Mouse (Mus musculus) liver, embryonic 12.5 days (tissue): Measurements from ENCODE around the gene Igf2bp1. TPM values are rescaled to one million over a fixed set of nuclear protein-coding genes. Genes with fewer than 3 reads are reported as not detected.
"Not testable (repeated sequence)": the region's sequence is repeated elsewhere in the genome, so short reads cannot be mapped to it uniquely, and the experiment has no call there.

Experiments
- ATAC-seq: fragments of 200-750 bp; cut with Nextera tagmentation; 2 replicates; pipeline ENCODE4 v1.8.0; 2017; ENCODE audit warnings: moderate number of reproducible peaks, mild to moderate bottlenecking, moderate library complexity
- H3K27ac ChIP-seq: fragments of 300-500 bp; sonication (generic); 2 replicates; pipeline ENCODE4 v1.5.1; 2016; ENCODE audit warnings: mild to moderate bottlenecking
- H3K27me3 ChIP-seq: fragments of 300-500 bp; sonication (generic); replicated peaks from 2 replicates; pipeline ENCODE4 v1.6.1; 2016; ENCODE audit warnings: mild to moderate bottlenecking, moderate library complexity
- H3K36me3 ChIP-seq: fragments of 300-500 bp; sonication (generic); 2 replicates; pipeline ENCODE4 v1.6.1; 2016; ENCODE audit warnings: mild to moderate bottlenecking, moderate library complexity
- H3K4me1 ChIP-seq: fragments of 300-500 bp; sonication (generic); 2 replicates; pipeline ENCODE4 v1.6.1; 2016
- H3K4me2 ChIP-seq: fragments of 300-500 bp; sonication (generic); 2 replicates; pipeline ENCODE4 v1.6.1; 2016; ENCODE audit warnings: mild to moderate bottlenecking, moderate library complexity
- H3K4me3 ChIP-seq: fragments of 300-500 bp; sonication (generic); 2 replicates; pipeline ENCODE4 v1.5.1; 2016; ENCODE audit warnings: mild to moderate bottlenecking, moderate library complexity
- H3K9ac ChIP-seq: fragments of 300-500 bp; sonication (generic); 2 replicates; pipeline ENCODE4 v1.6.1; 2016; ENCODE audit warnings: mild to moderate bottlenecking, moderate library complexity
- H3K9me3 ChIP-seq: fragments of 300-500 bp; sonication (generic); replicated peaks from 2 replicates; pipeline ENCODE4 v1.6.1; 2016; ENCODE audit warnings: mild to moderate bottlenecking, moderate library complexity
- WGBS: fragments of 180-500 bp; shearing (Covaris S2); methylation state at CpG from one replicate; pipeline ENCODE4 v1.1.7; 2016; ENCODE audit not compliant: insufficient replicate concordance; 5-methylcytosine and 5-hydroxymethylcytosine counted together
- polyA plus RNA-seq: library from polyadenylated mRNA; unstranded; fragments of >200 nt; fragmentation: Nextera tagmentation; extraction: Ambion mirVana; gene quantifications from 2 replicates; pipeline ENCODE4 v1.2.1, GENCODE M21; 2016

The Igf2bp1 gene
- polyA plus RNA-seq, 1 experiment from 2014 or later: 38.3 TPM

- WGBS: 66% methylated on average over 13 of the region's 13 CpGs
- H3K36me3 ChIP-seq: no peaks in the 10 kb centered on the region
- H3K4me1 ChIP-seq: no peaks in the 10 kb centered on the region
- no peak overlapping the region for H3K27ac ChIP-seq
- H3K9ac ChIP-seq: no peak overlapping the region
- no peak overlapping the region for H3K4me2 ChIP-seq
- no peak overlapping the region for H3K4me3 ChIP-seq
- ATAC-seq: no peak
- no peaks in the 10 kb centered on the region for H3K9me3 ChIP-seq
- H3K27me3 ChIP-seq: 0 out of 2 replicates have a peak, but pooled peaks cover 7% of the 10 kb centered on the region
These were observed 59.8 kb downstream of the Igf2bp1 start for GRCm38 (mm10) chr11:95945838-95946472.

- Histone ChIP-seq H3K27me3 (peaks cover 20% of the 10 kb centered on the region), H3K4me3 (no peak overlapping the region), H3K27ac (no peak overlapping the region), H3K9me3 (no peaks in the 10 kb centered on the region), H3K36me3 (no peaks in the 10 kb centered on the region), H3K4me2 (no peak overlapping the region), H3K9ac (no peak overlapping the region), H3K4me1 (no peaks in the 10 kb centered on the region)
- 36% methylated on average over 11 of the region's 11 CpGs for WGBS
- no peak for ATAC-seq
These were observed 65.8 kb downstream of the Igf2bp1 start for GRCm38 (mm10) chr11:95939828-95940507.

GRCm38 (mm10) chr11:95936409-95936808 is 69.3 kb downstream of the Igf2bp1 start:
- no peaks in the 10 kb centered on the region for H3K36me3 ChIP-seq
- peaks cover 20% of the 10 kb centered on the region for H3K27me3 ChIP-seq
- no peaks in the 10 kb centered on the region for H3K9me3 ChIP-seq
- no peak overlapping the region for H3K4me2 ChIP-seq
- 74% methylated on average over 6 of the region's 6 CpGs for WGBS
- ATAC-seq: no peak
- no peaks in the 10 kb centered on the region for H3K4me1 ChIP-seq
- H3K27ac ChIP-seq: no peak overlapping the region
- H3K4me3 ChIP-seq: no peak overlapping the region
- H3K9ac ChIP-seq: no peak overlapping the region

GRCm38 (mm10) chr11:95932168-95932567 is 73.6 kb downstream of the Igf2bp1 start:
- not testable (repeated sequence) for H3K27ac ChIP-seq, H3K4me3 ChIP-seq, ATAC-seq, H3K36me3 ChIP-seq, H3K4me1 ChIP-seq, H3K9me3 ChIP-seq, H3K9ac ChIP-seq, H3K27me3 ChIP-seq, H3K4me2 ChIP-seq
- WGBS: 83% methylated on average over 8 of the region's 10 CpGs

- no peak for ATAC-seq
- 61% methylated on average over 4 of the region's 4 CpGs for WGBS
- H3K9me3 ChIP-seq: peaks cover 17% of the 10 kb centered on the region
These were observed 79.3 kb downstream of the Igf2bp1 start for GRCm38 (mm10) chr11:95926398-95926797.

GRCm38 (mm10) chr11:95925976-95926375 is 79.8 kb downstream of the Igf2bp1 start:
- WGBS: 65% methylated on average over 5 of the region's 5 CpGs
- H3K27me3 ChIP-seq: peaks cover 33% of the 10 kb centered on the region
- H3K36me3 ChIP-seq: no peaks in the 10 kb centered on the region
- peaks cover 17% of the 10 kb centered on the region for H3K9me3 ChIP-seq
- no peak overlapping the region for H3K4me3 ChIP-seq
- H3K9ac ChIP-seq: no peak overlapping the region
- H3K27ac ChIP-seq: no peak overlapping the region
- ATAC-seq: no peak
- H3K4me1 ChIP-seq: no peaks in the 10 kb centered on the region
- H3K4me2 ChIP-seq: no peak overlapping the region

More at GRCm38 (mm10) chr11:95926398-95926797, 79.3 kb downstream of the Igf2bp1 start:
- Histone ChIP-seq H3K9ac (no peak overlapping the region), H3K4me1 (no peaks in the 10 kb centered on the region), H3K36me3 (no peaks in the 10 kb centered on the region), H3K27ac (no peak overlapping the region), H3K4me2 (no peak overlapping the region), H3K4me3 (no peak overlapping the region), H3K27me3 (peaks cover 29% of the 10 kb centered on the region)

- Histone ChIP-seq H3K4me1 (no peaks in the 10 kb centered on the region), H3K27ac (no peak overlapping the region), H3K4me2 (no peak overlapping the region), H3K9ac (no peak overlapping the region), H3K4me3 (no peak overlapping the region), H3K36me3 (no peaks in the 10 kb centered on the region), H3K9me3 (peaks cover 17% of the 10 kb centered on the region), H3K27me3 (peaks cover 46% of the 10 kb centered on the region)
- WGBS: 38% methylated on average over 2 of the region's 2 CpGs
- no peak for ATAC-seq
These were observed 81.5 kb downstream of the Igf2bp1 start for GRCm38 (mm10) chr11:95924215-95924614.

GRCm38 (mm10) chr11:95923477-95923876 is 82.3 kb downstream of the Igf2bp1 start:
- ATAC-seq, H3K9ac ChIP-seq, H3K4me3 ChIP-seq, H3K36me3 ChIP-seq, H3K4me1 ChIP-seq, H3K27ac ChIP-seq, H3K4me2 ChIP-seq: not testable (repeated sequence)
- peaks cover 17% of the 10 kb centered on the region for H3K9me3 ChIP-seq
- H3K27me3 ChIP-seq: peaks cover 52% of the 10 kb centered on the region
- WGBS: 3% methylated on average over 4 of the region's 6 CpGs

- H3K4me3 ChIP-seq: no peak overlapping the region
These were observed 83.6 kb downstream of the Igf2bp1 start for GRCm38 (mm10) chr11:95921991-95922621.

GRCm38 (mm10) chr11:95916426-95916825 is 89.3 kb downstream of the Igf2bp1 start:
- no peak overlapping the region for H3K27ac ChIP-seq
- H3K4me2 ChIP-seq: no peak overlapping the region
- H3K4me3 ChIP-seq: no peak overlapping the region
- no peak for ATAC-seq
- peaks cover 22% of the 10 kb centered on the region for H3K4me1 ChIP-seq
- H3K27me3 ChIP-seq: peaks cover 93% of the 10 kb centered on the region
- H3K9ac ChIP-seq: no peak overlapping the region
- WGBS: 3% methylated on average over 5 of the region's 5 CpGs
- H3K9me3 ChIP-seq: no peaks in the 10 kb centered on the region
- H3K36me3 ChIP-seq: no peaks in the 10 kb centered on the region

More at GRCm38 (mm10) chr11:95921991-95922621, 83.6 kb downstream of the Igf2bp1 start:
- no peak for ATAC-seq
- WGBS: 62% methylated on average over 12 of the region's 12 CpGs
- no peak overlapping the region for H3K27ac ChIP-seq
- peaks cover 8% of the 10 kb centered on the region for H3K9me3 ChIP-seq
- H3K4me2 ChIP-seq: no peak overlapping the region
- H3K27me3 ChIP-seq: peaks cover 66% of the 10 kb centered on the region
- H3K36me3 ChIP-seq: no peaks in the 10 kb centered on the region
- H3K9ac ChIP-seq: no peak overlapping the region
- no peaks in the 10 kb centered on the region for H3K4me1 ChIP-seq

- Histone ChIP-seq H3K4me2 (peak overlapping the region; percentile 39), H3K4me1 (peaks cover 26% of the 10 kb centered on the region), H3K27ac (no peak overlapping the region), H3K27me3 (peaks cover 91% of the 10 kb centered on the region), H3K4me3 (peak overlapping the region; percentile 25), H3K9ac (no peak overlapping the region), H3K36me3 (no peaks in the 10 kb centered on the region), H3K9me3 (no peaks in the 10 kb centered on the region)
- ATAC-seq: no peak
- WGBS: 3% methylated on average over 28 of the region's 28 CpGs
These were observed 90.6 kb downstream of the Igf2bp1 start for GRCm38 (mm10) chr11:95915006-95915710.

GRCm38 (mm10) chr11:95914571-95914991 is 91.2 kb downstream of the Igf2bp1 start, which contains the start of gene B4galnt2:
Gene B4galnt2, minus strand, starts transcription at chr11:95914891.
- 2% methylated on average over 35 of the region's 35 CpGs for WGBS
- no peak within 1 kb of the TSS for H3K27ac ChIP-seq
- H3K9ac ChIP-seq: no peak within 1 kb of the TSS
- H3K4me2 ChIP-seq: peak within 1 kb of the TSS; percentile 39
- H3K4me1 ChIP-seq: peaks cover 26% of the 10 kb centered on the region
- ATAC-seq: no peak
- peak within 1 kb of the TSS; percentile 25 for H3K4me3 ChIP-seq
- H3K9me3 ChIP-seq: no peaks in the 10 kb centered on the region
- H3K27me3 ChIP-seq: peaks cover 89% of the 10 kb centered on the region
- H3K36me3 ChIP-seq: no peaks in the 10 kb centered on the region
